Mouse (Mus musculus): ENCODE measurements around the gene Crx. TPM values are rescaled to one million over a fixed set of nuclear protein-coding genes. Genes with fewer than 3 reads are reported as not detected.
A peak's percentile ranks its signal among the peaks of the same experiment; 100 is the strongest.
"Not testable (repeated sequence)": the region's sequence is repeated elsewhere in the genome, so short reads cannot be mapped to it uniquely, and the experiment has no call there.

The Crx gene
- total RNA-seq (2021), result not detected
- long read RNA-seq, experiment 1, result 0 reads
- long read RNA-seq, experiment 2, result 0 reads

DNA sequence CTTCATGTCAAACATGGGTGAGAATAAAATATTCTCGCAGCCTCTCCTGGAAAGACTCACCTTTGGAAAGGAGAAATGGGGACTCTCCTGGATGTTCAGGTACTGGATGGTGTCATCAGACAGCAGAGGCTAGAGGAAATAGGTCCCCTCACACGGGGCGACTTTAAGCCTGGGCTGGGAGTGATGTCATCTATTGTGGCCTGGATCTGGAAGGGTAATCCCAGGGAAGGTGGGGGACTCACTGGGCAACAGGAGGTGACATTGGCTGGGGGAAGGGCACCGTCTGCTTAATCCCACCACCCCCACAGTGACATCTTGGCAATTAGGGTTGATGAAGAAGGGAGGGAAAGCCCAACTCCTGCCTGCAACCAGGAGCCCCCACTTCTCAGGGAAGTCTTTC is at the start of gene Crx:
Gene Crx (minus strand): TSS at position 213 of the 400 bp plus-strand sequence.
- DNase-seq, result no peak

DNA sequence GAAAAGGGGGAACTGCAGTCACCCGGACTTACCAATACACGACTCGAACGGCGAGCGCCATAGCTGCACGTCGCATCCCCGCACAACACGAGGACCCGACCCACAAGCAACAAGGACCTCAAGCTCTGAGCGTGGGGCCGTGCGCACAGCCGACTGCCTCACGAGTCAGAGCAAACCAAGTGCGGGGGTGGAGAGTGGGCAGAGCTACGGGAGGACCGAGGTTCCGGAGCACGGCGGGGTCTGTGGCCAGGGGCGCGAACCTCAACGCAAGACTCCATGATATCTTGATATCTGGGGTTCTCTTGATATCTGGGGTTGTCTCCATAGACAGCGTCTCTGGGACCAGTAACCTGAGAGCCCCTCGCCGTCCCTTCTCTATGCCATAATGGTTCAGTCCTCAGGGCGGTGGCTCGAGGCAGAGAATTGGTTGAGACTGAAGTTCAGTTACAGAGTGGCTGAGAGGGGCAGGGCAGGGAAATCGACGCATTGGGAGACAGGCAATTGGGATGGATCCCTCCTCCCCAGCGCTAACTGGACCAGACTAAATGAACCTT is 42.5 kb upstream of the Crx start, which contains the start of gene Selenow:
Gene Selenow (minus strand): TSS at position 183 of the 554 bp plus-strand sequence.
- DNase-seq, result peak; percentile 94 to 95

DNA sequence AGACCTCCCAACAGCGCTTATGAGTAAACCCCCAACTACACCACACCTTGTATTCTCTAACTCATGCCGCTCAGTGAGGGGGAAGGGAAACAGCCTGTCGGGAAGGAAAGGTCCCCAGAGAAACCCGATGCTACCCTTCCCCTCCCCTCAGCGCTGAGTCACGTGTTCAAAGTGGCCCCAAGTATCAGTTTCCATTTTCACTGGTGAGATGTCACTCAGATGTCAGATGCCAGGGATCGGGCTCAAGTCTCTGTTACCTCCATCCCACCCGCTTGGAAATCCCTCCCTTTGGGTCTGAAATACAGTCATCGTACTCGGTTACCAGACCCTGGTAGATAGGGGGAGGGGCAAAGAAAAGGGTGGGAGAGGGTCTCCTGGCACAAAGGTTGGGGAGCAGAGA is 42.0 kb upstream of the Crx start:
- DNase-seq, result peak in 1 of 2 experiments; percentile 59

DNA sequence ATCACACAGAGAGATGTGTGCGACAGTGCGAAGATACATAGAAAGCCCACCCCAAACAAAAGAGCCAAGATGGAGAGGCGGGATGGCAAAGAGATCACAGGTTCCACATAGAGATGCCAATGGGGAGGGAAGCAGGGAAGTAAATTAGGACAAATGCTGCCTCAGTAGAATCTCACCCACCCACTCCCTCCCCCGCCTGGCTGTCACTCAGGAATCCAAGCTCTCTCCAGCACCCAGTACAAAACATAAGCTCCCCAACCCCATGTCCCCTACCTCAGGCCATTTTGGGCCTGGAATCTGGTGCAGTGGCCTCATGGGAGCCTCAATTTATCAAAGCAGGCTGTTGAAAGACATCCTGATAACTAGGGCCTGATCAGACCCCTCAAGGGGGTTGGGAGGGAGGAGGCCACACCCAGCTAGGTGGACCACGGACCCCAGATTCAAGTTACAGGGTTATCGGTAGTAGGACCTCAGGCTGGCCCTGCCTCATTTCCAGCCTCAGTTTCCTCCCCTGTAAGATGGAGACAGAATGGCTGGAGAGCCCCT is 41.0 kb upstream of the Crx start:
- no peak for DNase-seq

DNA sequence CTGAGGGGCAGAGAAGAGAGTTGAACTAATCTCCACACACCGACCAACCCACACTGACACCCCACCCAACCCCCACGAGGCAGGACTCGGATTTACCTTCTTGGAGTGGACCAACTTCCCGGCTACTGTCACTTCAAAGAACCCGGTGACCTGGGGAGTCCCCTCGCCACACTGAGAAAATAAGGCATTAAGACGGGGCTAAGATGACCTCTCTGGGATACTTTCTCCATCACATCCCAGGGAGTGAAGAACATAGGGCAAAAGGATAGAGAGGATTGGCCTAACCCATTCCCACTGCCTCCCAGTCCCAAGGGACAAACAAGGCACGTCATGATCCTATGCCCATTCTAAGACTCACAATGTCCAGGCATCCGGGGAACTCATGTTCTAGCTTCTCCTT is 40.2 kb upstream of the Crx start:
- no peak for DNase-seq

DNA sequence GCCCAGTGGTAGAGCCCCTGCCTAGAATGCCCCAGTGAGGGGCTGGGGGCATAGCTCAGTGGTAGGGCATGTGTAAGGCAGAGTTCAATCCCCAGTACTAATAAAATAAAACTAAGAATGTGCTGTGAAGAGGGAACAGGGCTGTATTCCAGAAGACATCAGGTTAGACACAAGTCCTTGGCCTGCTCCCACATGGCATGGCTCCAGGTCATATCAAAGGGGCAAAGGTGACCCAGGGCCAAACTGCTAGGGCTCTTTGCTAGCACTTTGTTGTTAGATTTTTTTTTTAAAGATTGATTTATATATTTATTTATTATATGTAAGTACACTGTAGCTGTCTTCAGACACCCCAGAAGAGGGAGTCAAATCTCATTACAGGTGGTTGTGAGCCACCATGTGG is 38.6 kb upstream of the Crx start:
- no peak for DNase-seq

DNA sequence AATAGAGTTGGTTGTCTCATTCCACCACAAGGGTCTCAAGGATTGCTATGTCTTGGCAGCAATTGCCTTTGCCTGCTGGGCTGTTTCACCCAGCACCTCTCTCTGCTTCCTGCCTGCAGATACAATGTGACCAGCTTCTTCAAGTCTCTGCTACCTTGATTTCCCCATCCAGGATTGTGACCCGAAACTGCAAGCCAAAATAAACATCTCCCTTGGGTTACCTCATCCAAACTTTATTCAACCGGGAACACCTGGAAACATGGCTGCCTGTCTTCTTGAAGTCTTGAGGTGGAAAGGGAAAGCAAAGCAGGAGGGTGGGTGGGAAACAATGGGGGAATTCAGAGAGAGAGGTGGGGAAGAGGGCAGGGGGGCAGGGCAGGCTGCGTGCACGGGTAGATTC is 37.2 kb upstream of the Crx start:
- DNase-seq, result no peak

DNA sequence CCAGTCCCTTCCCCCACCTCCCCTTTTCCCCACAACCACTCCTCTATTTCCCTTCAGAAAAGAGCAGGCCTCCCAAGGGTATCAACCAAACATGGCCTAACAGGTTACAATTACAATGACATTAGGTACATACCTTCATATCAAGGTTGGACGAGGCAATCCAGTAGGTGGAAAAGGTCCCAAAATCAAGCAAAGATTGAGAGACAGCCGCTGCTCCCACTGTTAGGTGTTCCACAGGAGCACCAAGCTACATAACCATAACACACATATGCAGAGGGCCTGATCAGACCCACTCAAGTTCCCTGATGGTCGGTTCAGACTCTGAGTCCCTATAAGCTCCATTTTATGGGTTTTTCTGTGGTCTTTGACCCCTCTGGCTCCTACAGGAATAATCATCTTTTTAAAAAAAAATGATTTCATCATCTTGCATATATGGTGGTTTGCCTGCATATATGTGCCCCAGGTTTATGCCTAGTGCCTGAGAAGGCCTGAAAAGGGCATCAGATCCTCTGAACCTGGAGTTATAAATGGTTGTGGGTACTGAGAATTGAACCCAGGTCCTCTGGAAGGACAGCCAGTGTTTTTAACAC is 36.5 kb upstream of the Crx start:
- no peak for DNase-seq

DNA sequence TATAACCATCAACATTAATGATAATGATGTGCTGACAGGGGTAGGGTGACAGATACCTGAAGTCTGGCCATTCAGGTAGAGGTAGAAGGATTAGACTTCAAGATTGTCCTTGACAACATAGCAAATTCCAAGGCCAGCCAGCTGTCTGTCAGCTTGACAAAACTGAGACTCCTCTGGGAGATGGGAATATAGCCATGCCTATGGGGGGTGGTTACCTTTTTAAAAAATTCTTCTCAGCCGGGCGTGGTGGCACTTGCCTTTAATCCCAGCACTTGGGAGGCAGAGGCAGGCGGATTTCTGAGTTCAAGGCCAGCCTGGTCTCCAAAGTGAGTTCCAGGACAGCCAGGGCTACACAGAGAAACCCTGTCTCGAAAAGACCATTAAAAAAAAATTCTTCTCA is 35.9 kb upstream of the Crx start:
- not testable (repeated sequence) for DNase-seq

DNA sequence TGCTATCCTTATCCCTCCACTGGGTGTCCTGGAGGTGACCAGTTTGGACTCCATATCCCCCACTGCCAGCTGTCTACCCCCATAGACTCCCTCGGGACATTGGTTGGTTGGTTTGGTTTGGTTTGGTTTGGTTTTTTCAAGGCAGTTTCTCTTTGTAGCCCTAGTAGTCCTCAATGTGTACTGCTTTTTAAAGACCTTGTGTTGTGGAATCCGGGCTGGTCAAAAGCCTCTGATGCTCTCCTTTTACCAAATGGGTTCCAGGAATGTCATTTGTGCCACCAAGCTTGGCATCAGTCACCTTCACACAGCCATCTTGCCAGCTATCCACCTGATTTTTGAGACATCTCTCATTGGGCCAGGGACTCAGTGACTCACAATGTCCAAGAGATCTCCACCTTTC is 35.0 kb upstream of the Crx start:
- no peak for DNase-seq

DNA sequence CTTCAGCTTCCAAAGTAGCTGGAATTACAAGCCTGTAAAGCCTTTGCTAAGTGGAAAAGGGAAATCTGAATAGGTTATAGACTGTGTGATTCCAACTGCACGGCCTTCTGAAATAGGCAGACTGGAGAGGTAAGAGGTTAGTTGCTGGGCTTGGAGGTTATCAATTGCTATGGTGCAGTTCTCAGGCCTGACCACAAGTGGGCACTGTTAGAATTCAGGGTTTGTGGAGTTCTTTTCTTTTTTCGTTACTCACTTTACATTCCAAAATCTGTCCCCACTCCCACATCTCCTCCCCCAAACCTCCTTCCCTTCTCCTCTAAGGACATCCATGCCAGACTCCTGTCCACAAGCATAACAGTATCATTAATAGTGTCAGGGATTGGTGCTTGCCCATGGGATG is 34.5 kb upstream of the Crx start:
- DNase-seq, result peak; percentile 29 to 75

DNA sequence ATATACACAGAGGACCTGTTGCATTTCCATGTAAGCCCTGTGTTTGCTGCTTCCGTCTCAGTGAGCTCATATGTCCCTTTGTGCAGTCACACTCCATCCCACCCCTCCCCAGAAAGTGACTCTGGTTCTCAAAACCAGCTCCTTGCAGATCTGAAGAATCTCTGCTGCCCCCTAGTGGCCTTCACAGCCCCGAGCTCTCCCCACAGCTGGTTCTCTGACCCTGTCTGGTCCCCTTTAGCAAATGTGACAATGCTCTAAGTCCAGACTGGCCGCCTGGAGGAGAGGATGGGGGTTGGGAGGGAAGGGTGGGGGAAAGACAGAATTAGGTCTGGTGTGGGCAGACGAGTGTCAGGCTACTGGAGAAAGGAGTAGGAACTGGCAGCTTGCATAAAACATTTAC is 32.4 kb upstream of the Crx start:
- DNase-seq, result peak; percentile 65 to 84

DNA sequence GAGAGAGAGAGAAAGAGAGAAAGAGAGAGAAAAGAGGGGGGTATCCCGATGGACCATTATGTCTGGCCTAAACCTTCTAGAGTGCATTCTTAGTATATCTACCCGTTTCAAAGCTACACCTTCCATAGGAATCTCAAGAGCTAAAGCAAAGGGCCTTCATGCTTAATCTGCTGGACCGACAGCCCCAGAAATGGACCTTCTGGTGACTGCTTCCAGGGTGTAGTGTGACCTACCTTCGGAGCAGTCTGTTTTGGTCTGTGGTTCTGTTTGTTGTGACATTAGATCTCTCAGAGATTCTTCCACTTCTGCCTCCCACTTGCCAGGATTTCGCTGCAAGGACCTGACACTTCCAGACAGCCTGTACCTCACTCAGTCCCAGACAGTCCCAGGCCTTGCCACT is 30.8 kb upstream of the Crx start:
- no peak for DNase-seq

DNA sequence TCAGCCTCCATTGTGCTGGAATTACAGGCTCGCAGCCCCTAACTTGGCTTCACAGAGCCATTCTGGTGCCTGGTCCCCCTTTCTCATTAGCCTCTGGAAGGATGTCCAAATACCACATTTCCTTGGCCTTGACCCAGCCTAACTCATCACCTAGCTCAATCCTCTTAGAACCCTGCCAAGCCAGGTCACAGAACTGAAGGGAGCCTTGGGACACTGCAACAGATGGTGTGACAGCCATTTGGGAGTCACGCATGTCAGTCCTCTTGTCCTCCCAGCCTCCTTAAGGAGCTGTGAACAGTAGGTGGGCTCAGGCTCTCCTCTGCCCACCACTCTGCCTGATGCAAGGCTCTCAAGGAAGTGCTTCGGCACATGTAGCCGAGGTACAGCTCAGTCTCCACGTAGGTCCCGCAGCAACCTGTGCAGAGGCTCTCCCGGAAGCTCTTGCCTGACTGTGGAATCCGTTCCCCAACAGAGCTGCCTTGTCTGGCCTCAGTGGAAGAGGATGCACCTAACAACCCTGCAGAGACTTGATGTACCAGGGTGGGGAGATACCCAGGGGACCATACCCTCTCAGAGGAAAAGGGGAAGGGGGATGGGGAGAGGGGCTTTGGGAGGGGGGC is 28.3 kb upstream of the Crx start:
- DNase-seq, result no peak

DNA sequence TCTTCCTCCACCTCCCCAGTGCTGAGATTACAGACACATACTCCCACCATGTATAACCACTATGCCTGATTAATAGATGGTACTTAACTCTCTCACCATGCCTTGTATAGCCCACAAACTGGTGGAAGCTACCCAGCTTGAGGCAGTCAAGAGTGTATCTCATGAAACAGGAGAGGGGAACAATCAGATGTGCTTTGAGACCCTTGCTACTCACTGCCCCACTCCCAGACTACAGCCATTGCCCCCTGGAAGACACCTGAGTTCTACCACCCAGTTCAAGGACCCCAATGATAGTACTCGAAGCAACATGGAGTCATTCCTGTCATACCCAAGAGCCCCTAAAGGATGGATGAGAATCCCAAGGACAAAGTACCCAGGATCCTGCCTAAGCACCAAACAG is 26.8 kb upstream of the Crx start:
- DNase-seq, result no peak

DNA sequence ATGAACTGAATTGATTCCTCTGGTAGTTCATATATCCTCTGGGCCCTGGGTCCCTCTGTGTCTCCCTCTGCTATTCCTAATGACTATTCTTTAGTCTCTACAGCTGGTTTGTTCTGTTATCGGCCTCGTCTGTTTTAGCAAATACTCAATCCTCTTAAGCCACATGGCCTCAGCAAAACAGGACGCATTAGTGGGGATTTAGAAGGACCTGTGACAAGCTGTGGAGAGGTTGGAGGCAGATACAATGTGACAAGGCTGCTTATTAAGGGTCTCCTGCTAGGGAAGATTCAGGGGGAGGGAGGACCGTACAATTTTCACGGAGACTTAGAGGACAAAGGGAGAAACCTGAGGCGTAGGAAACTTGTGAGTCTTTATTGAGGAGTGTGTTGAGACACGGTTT is 26.1 kb upstream of the Crx start:
- DNase-seq, result no peak

DNA sequence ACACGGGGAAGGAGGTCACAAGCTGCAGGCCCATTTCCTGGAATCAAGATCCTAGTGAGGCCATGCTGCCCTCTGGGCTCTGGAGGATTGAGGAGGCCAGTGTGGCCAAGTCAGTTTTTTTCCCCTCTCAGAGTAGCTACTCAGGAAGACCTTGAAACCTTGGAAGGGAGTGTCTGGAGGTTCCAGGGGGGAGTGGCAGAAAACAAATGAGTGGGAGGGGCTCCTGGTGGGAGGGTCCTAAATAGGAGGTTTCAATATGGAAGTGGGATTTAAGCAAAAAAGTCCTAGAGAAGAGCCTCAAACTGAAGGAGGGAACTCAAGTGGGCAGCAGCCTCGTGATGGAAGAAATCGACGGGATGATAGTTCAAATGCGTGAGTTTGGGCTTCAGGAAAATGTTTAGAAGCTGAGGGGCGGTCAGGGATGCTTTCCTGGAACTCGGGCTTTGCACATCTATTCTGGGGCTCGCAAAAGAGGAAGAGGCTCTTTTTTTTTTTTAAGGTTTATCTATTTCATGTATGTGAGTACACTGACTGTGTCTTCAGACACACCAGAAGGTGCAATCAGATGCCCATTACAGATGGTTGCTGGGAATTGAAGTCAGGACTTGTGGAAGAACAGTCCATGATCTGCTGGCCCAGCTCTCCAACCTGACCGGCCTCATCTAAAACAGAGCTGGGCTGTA is 21.7 kb upstream of the Crx start:
- DNase-seq, result no peak

DNA sequence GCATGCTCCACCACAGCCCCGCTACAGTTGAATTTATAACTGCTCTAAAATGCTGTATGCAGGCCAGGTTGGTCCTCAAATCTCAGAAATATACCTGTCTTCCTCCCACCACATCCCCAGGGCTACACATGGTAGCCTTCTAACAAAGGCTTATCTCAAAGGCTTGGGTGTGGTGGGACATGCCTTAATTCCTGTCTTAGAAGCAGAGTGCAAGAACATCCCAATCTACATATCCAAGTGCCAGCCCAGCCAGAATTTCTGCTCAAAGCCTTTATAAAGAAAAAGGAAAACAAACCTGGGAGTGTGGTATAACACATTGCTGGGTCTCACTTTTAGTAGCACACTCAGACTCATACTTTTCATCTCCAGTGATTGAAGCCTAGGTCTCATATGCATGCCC is 14.5 kb upstream of the Crx start:
- DNase-seq, result no peak

DNA sequence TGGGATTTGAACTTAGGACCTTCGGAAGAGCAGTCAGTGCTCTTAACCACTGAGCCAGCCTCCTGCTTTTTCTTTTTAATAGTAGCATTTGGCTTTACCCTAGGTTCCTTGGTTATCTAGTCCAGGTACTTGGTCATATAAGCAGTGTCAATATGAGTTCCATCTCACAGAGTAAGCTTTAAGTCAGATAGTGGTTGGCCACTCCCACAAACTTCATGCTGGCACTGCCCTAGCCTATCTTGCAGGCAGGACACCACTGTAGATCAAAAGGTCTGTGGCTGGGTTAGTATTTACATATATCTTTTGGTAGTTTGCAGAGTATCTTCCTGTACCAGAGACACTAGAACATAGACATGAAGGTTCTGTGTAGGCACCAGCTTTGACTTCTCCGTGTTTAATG is 4.4 kb upstream of the Crx start:
- no peak for DNase-seq

DNA sequence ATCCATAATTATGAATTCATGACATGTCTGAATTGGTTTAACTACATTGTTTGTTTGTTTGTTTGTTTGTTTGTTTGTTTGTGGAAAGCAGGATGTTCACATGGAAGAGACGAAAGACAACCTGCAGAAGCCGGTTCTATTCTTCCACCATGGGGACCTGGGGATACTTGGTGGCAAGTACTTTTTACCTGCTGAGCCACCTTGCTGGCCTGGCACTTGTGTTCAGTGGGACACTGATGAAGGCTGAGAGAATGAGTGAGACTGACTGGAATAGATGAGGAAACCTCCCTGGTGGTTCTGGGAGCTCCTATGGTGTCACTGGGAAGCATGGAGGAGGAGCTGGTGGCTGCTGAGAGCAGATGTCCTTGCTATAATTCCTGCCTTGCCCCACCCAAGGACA is 2.5 kb upstream of the Crx start, which contains the start of gene Crxos:
Gene Crxos (plus strand): TSS at position 301 of the 400 bp plus-strand sequence.
- DNase-seq, result no peak

DNA sequence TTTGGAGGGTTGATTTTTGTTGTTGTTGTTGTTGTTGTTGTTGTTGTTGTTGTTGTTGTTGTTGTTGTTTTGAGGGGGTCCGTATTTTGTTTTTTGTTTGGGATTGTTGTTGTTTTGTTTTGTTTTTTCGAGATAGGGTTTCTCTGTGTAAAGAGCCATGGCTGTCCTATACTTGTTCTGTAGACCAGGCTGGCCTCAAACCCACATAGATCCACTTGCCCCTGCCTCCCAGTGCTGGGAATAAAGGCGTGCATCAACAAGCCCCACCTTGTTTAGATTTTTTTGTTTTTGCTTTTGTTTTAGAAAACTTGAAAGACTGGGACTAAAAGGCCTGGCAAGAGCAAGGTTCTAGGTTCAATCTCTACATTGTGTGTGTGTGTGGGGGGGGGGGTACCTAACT is 2.1 kb upstream of the Crx start:
- no peak for DNase-seq

DNA sequence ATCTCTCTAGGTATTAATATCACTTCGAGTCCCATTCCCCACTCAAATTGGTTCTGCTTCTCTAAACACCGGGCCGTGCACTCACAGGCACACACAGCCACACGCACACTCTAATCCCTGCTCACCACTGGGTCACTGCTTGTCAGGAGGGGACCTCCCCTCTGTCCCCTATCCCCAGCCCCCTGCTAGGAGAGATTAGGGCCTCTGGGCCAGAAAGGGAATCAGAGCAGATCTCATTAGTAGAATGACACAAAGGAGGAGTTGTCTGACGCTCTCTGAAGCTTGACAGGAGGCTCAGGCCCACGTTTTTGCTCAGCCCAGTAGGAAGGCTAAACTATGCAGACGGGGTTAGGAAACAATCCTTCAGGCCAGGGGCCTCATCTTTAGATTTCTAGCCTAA is 1.6 kb upstream of the Crx start:
- DNase-seq, result no peak

DNA sequence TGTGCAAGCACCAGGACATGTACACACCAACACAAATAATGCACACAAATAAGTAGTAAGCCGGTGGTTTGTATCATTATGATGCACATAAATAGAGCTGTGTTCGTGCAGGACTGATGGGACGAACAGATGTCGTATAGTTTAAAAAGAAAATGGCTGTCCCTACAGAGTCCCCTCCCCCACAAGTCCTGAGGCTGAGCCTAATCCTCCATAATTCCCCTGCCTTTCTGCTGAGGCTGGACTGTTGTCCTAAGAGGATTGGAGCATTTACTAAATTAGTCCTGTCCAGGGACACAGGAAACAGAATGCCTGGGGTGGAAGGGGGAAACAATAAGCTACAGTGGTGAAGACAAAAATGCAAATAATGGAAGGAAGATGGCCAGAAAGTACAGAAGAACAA is 15.7 kb downstream of the Crx start:
- no peak for DNase-seq

All from heart, adult 18-20 months (tissue).